Mouse (Mus musculus): ENCODE data around the gene Rcn2. TPM values are rescaled to one million over a fixed set of nuclear protein-coding genes. Genes with fewer than 3 reads are reported as not detected.

Gene Rcn2
- polyA plus RNA-seq (2012): 39.8 and 45.6 TPM in 2 replicates

DNA sequence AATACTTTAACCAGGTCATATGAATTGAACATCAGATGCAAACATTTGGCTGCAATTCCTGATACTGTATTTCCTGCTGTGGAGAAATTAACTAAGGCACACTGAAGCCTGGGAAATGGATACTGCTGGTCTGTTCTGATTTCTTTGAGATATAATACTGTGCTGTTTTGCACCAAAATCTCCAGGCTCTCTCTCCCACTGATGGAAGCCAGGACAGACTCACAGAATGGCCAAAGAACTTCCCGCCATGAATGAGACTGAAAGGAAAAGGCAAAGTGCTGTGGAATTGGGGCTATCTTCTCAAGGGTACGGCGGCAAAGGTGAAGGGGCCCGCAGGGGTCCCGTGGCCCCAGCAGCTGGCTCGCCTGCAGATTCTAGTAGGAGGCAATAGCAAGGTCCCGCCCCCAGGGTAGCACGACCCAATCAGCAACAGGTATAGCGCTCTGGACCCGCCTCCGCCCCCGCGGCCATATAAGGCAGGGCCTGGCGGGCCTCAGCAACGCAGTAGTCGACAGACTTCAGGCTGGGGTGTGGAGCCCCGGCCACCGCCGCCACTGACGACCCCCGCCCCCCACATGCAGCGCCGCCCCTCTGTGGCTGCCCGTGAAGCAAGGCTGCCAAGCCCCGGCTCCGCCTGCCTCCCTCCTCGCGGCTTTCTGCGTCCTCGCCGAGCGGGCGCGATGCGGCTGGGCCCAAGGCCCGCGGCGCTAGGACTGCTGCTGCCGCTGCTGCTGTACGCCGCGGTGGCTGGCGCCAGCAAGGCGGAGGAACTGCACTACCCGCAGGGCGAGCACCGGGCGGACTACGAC is at the start of gene Rcn2:
Rcn2 (plus strand) TSS at position 474 of the 809 bp plus-strand sequence.

GRCm38 (mm10) chr9:56010450-56010849 is 31.2 kb upstream of the Rcn2 start, which contains the start of gene 4930563M21Rik:
TSS of gene 4930563M21Rik (minus strand) at chr9:56010550.

GRCm38 (mm10) chr9:56089778-56090520 is 48.3 kb downstream of the Rcn2 start, which contains the start of gene Pstpip1:
TSS of gene Pstpip1 (plus strand) at chr9:56089962.

Other genes with a start within 250 kb of the Rcn2 start
- 0.26 and 0.32 TPM in 2 replicates for gene Scaper, start 103.7 kb upstream of the Rcn2 start, polyA plus RNA-seq (2012)
- not detected in 2 replicates for gene 4930563M21Rik, start 31.3 kb upstream of the Rcn2 start, polyA plus RNA-seq (2012)
- 138 and 156 TPM in 2 replicates for gene Pstpip1, start 48.1 kb downstream of the Rcn2 start, polyA plus RNA-seq (2012)
- 10.8 and 14.0 TPM in 2 replicates for gene Tspan3, start 123.6 kb downstream of the Rcn2 start, polyA plus RNA-seq (2012)

Data from megakaryocyte-erythroid progenitor cell, adult 5 weeks (primary cell).